Mouse (Mus musculus) hindbrain, embryonic 15.5 days (tissue): Measurements from ENCODE around the gene Anxa3. TPM values are rescaled to one million over a fixed set of nuclear protein-coding genes. Genes with fewer than 3 reads are reported as not detected.

Experiments
- ATAC-seq: fragments of 200-750 bp; cut with Nextera tagmentation; 2 replicates; pipeline ENCODE4 v1.8.0; 2017; ENCODE audit warnings: low read depth, moderate number of reproducible peaks, moderate TSS enrichment; ENCODE audit not compliant: low FRiP score
- H3K27ac ChIP-seq: fragments of 300-500 bp; sonication (generic); replicated peaks from 2 replicates; pipeline ENCODE4 v1.5.1; 2015; ENCODE audit warnings: mild to moderate bottlenecking, inconsistent platforms
- H3K27me3 ChIP-seq: fragments of 300-500 bp; sonication (generic); 2 replicates; pipeline ENCODE4 v1.6.1; 2015; ENCODE audit warnings: control low read depth, inconsistent platforms
- H3K36me3 ChIP-seq: fragments of 300-500 bp; sonication (generic); 2 replicates; pipeline ENCODE4 v1.6.1; 2015; ENCODE audit warnings: control low read depth, inconsistent platforms
- H3K4me1 ChIP-seq: fragments of 300-500 bp; sonication (generic); replicated peaks from 2 replicates; pipeline ENCODE4 v1.6.1; 2015; ENCODE audit warnings: control low read depth, inconsistent platforms
- H3K4me2 ChIP-seq: fragments of 300-500 bp; sonication (generic); 2 replicates; pipeline ENCODE4 v1.6.1; 2015; ENCODE audit warnings: moderate library complexity, mild to moderate bottlenecking, inconsistent platforms
- H3K4me3 ChIP-seq: fragments of 300-500 bp; sonication (generic); 2 replicates; pipeline ENCODE4 v1.5.1; 2015; ENCODE audit warnings: mild to moderate bottlenecking, inconsistent platforms
- H3K9ac ChIP-seq: fragments of 300-500 bp; sonication (generic); 2 replicates; pipeline ENCODE4 v1.6.1; 2015; ENCODE audit warnings: inconsistent platforms
- H3K9me3 ChIP-seq: fragments of 300-500 bp; sonication (generic); 2 replicates; pipeline ENCODE4 v1.6.1; 2016; ENCODE audit warnings: control low read depth, inconsistent platforms
- WGBS: fragments of 180-500 bp; shearing (Covaris S2); methylation state at CpG from one replicate; pipeline ENCODE4 v1.1.7; 2015; 5-methylcytosine and 5-hydroxymethylcytosine counted together
- polyA plus RNA-seq: library from polyadenylated mRNA; unstranded; fragments of >200 nt; fragmentation: Nextera tagmentation; extraction: Ambion mirVana; gene quantifications from 2 replicates; pipeline ENCODE4 v1.2.1, GENCODE M21; 2015

The Anxa3 gene
- polyA plus RNA-seq, result 25.2 and 32.2 TPM in 2 replicates

- H3K9ac ChIP-seq, result peak within 1 kb of the TSS; percentile 34
- ATAC-seq, result peak; percentile 73; the same call in 1 of the 2 replicates
- 13% methylated on average over 26 of the region's 26 CpGs for WGBS
- H3K9me3 ChIP-seq, result no peaks in the 10 kb centered on the region
- H3K4me1 ChIP-seq, result peaks cover 5% of the 10 kb centered on the region
- H3K27me3 ChIP-seq, result no peaks in the 10 kb centered on the region
- no peak within 1 kb of the TSS for H3K27ac ChIP-seq
- no peaks in the 10 kb centered on the region for H3K36me3 ChIP-seq
- H3K4me3 ChIP-seq, result peak within 1 kb of the TSS; percentile 38
- peak within 1 kb of the TSS; percentile 68 for H3K4me2 ChIP-seq
These were observed at the start of gene Anxa3 for GRCm38 (mm10) chr5:96792936-96793718. TSS of gene Anxa3 (plus strand) at chr5:96793339.

GRCm38 (mm10) chr5:96747195-96747984 is 45.7 kb upstream of the Anxa3 start:
- no peaks in the 10 kb centered on the region for H3K9me3 ChIP-seq
- H3K9ac ChIP-seq, result no peak overlapping the region
- no peaks in the 10 kb centered on the region for H3K36me3 ChIP-seq
- H3K4me1 ChIP-seq, result peaks cover 6% of the 10 kb centered on the region
- no peak for ATAC-seq
- H3K27ac ChIP-seq, result no peak overlapping the region
- H3K27me3 ChIP-seq, result no peaks in the 10 kb centered on the region
- WGBS, result 30% methylated on average over 8 of the region's 8 CpGs
- H3K4me3 ChIP-seq, result no peak overlapping the region
- no peak overlapping the region for H3K4me2 ChIP-seq

- 89% methylated on average over 7 of the region's 7 CpGs for WGBS
- Histone ChIP-seq H3K4me3 (no peak overlapping the region), H3K36me3 (no peaks in the 10 kb centered on the region), H3K4me1 (no peaks in the 10 kb centered on the region), H3K27ac (no peak overlapping the region), H3K9me3 (no peaks in the 10 kb centered on the region), H3K27me3 (no peaks in the 10 kb centered on the region), H3K4me2 (no peak overlapping the region), H3K9ac (no peak overlapping the region)
- no peak for ATAC-seq
These were observed 35.5 kb upstream of the Anxa3 start for GRCm38 (mm10) chr5:96757615-96758014.

GRCm38 (mm10) chr5:96762021-96762420 is 31.1 kb upstream of the Anxa3 start:
- Histone ChIP-seq H3K4me3 (no peak overlapping the region), H3K27ac (no peak overlapping the region), H3K4me1 (no peaks in the 10 kb centered on the region), H3K9me3 (no peaks in the 10 kb centered on the region), H3K27me3 (no peaks in the 10 kb centered on the region), H3K36me3 (no peaks in the 10 kb centered on the region), H3K9ac (no peak overlapping the region), H3K4me2 (no peak overlapping the region)
- ATAC-seq, result no peak
- 98% methylated on average over 1 of the region's 1 CpGs for WGBS

GRCm38 (mm10) chr5:96768846-96769471 is 24.2 kb upstream of the Anxa3 start:
- Histone ChIP-seq H3K27me3 (no peaks in the 10 kb centered on the region), H3K9me3 (no peaks in the 10 kb centered on the region), H3K4me2 (no peak overlapping the region), H3K4me3 (no peak overlapping the region), H3K9ac (no peak overlapping the region), H3K36me3 (no peaks in the 10 kb centered on the region), H3K27ac (no peak overlapping the region), H3K4me1 (no peaks in the 10 kb centered on the region)
- WGBS, result 57% methylated on average over 10 of the region's 10 CpGs
- 0 out of 2 replicates have a peak, but pooled peaks have one; percentile 59 for ATAC-seq

- H3K9me3 ChIP-seq, result no peaks in the 10 kb centered on the region
- H3K27me3 ChIP-seq, result no peaks in the 10 kb centered on the region
- H3K36me3 ChIP-seq, result no peaks in the 10 kb centered on the region
- ATAC-seq, result no peak
- no peak overlapping the region for H3K4me2 ChIP-seq
- H3K27ac ChIP-seq, result no peak overlapping the region
- H3K4me1 ChIP-seq, result no peaks in the 10 kb centered on the region; the same call in 1 of the 2 replicates
- no peak overlapping the region for H3K9ac ChIP-seq
- H3K4me3 ChIP-seq, result no peak overlapping the region
- WGBS, result 85% methylated on average over 14 of the region's 14 CpGs
These were observed 9.4 kb upstream of the Anxa3 start for GRCm38 (mm10) chr5:96783506-96784288.

- ATAC-seq, result 0 out of 2 replicates have a peak, but pooled peaks have one; percentile 48
- 77% methylated on average over 5 of the region's 5 CpGs for WGBS
- no peaks in the 10 kb centered on the region for H3K9me3 ChIP-seq
These were observed 8.0 kb upstream of the Anxa3 start for GRCm38 (mm10) chr5:96785096-96785495.

GRCm38 (mm10) chr5:96792422-96792821 is 717 bp upstream of the Anxa3 start:
- Histone ChIP-seq H3K9ac (no peak overlapping the region), H3K4me3 (no peak overlapping the region), H3K4me2 (peak overlapping the region; percentile 68; the same call in 1 of the 2 replicates), H3K9me3 (no peaks in the 10 kb centered on the region), H3K36me3 (no peaks in the 10 kb centered on the region), H3K4me1 (peaks cover 5% of the 10 kb centered on the region), H3K27ac (no peak overlapping the region), H3K27me3 (no peaks in the 10 kb centered on the region)
- 77% methylated on average over 9 of the region's 9 CpGs for WGBS
- ATAC-seq, result no peak

More at GRCm38 (mm10) chr5:96785096-96785495, 8.0 kb upstream of the Anxa3 start:
- H3K27ac ChIP-seq, result no peak overlapping the region
- H3K9ac ChIP-seq, result no peak overlapping the region
- H3K36me3 ChIP-seq, result no peaks in the 10 kb centered on the region
- no peak overlapping the region for H3K4me3 ChIP-seq
- H3K4me1 ChIP-seq, result no peaks in the 10 kb centered on the region; the same call in 1 of the 2 replicates
- H3K27me3 ChIP-seq, result no peaks in the 10 kb centered on the region
- H3K4me2 ChIP-seq, result no peak overlapping the region

GRCm38 (mm10) chr5:96793953-96794635 is 955 bp downstream of the Anxa3 start:
- Histone ChIP-seq H3K27ac (no peak overlapping the region), H3K9me3 (no peaks in the 10 kb centered on the region), H3K4me3 (peak overlapping the region; percentile 38), H3K27me3 (no peaks in the 10 kb centered on the region), H3K4me1 (peaks cover 5% of the 10 kb centered on the region), H3K4me2 (peak overlapping the region; percentile 68; the same call in 1 of the 2 replicates), H3K36me3 (no peaks in the 10 kb centered on the region), H3K9ac (no peak overlapping the region)
- 68% methylated on average over 10 of the region's 10 CpGs for WGBS
- ATAC-seq, result no peak

GRCm38 (mm10) chr5:96795752-96796151 is 2.6 kb downstream of the Anxa3 start:
- H3K4me2 ChIP-seq, result no peak overlapping the region
- H3K4me3 ChIP-seq, result no peak overlapping the region
- no peak overlapping the region for H3K9ac ChIP-seq
- no peaks in the 10 kb centered on the region for H3K36me3 ChIP-seq
- no peaks in the 10 kb centered on the region for H3K27me3 ChIP-seq
- 90% methylated on average over 1 of the region's 1 CpGs for WGBS
- no peak for ATAC-seq
- H3K9me3 ChIP-seq, result no peaks in the 10 kb centered on the region
- no peak overlapping the region for H3K27ac ChIP-seq
- peaks cover 5% of the 10 kb centered on the region for H3K4me1 ChIP-seq

- H3K4me1 ChIP-seq, result peaks cover 5% of the 10 kb centered on the region
- no peak overlapping the region for H3K4me2 ChIP-seq
- WGBS, result 96% methylated on average over 6 of the region's 6 CpGs
- no peaks in the 10 kb centered on the region for H3K9me3 ChIP-seq
- H3K27ac ChIP-seq, result no peak overlapping the region
- H3K36me3 ChIP-seq, result no peaks in the 10 kb centered on the region
- H3K27me3 ChIP-seq, result no peaks in the 10 kb centered on the region
- ATAC-seq, result no peak
- H3K4me3 ChIP-seq, result no peak overlapping the region
- H3K9ac ChIP-seq, result no peak overlapping the region
These were observed 4.3 kb downstream of the Anxa3 start for GRCm38 (mm10) chr5:96797465-96797864.
